Mouse (Mus musculus) spleen, adult 2 months (tissue): ENCODE measurements around the gene B4galt1.

Source experiments
- CTCF ChIP-seq: fragments of 200-500 bp; IDR thresholded peaks from 2 replicates; pipeline ENCODE4 v1.5.1; 2011; ENCODE audit warnings: mild to moderate bottlenecking, inconsistent platforms; ENCODE audit not compliant: insufficient read depth, insufficient read length, insufficient replicate concordance; ENCODE audit errors: extremely low read depth
- POLR2A ChIP-seq: fragments of 200-500 bp; IDR thresholded peaks from 2 replicates; pipeline ENCODE4 v1.6.1; 2011; ENCODE audit warnings: low read depth, low read length, inconsistent platforms

DNA sequence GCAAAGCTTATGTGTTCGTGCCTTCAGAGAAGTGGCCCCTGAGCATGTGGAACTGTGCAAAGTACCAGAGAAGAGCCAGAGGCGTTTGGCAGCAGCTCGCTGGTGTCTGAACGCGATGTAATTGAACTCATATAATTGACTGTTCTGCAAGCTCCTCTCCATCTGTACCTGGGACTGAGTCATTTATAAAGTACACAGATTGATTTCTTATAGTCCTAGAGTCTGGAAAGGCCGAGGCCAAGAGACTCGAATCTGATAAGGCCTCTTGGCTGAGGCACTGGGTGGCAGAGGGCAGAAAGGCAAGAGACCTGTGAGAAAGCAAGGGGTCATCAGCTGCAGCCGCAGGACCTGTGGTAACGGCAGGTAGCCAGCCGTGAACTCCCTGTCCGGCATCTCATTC lies 35.0 kb upstream of the B4galt1 start:
- TF ChIP-seq POLR2A = no peak
- TF ChIP-seq CTCF = no peak
